Mouse (Mus musculus): ENCODE data around the gene Rcc1. TPM values are rescaled to one million over a fixed set of nuclear protein-coding genes. Genes with fewer than 3 reads are reported as not detected.
A peak's percentile ranks its signal among the peaks of the same experiment; 100 is the strongest.

Gene Rcc1
- polyA plus RNA-seq, 1 experiment from 2014 or later: 81.0 TPM

GRCm38 (mm10) chr4:132367480-132368201 lies 14.2 kb upstream of the Rcc1 start:
- H3K9ac ChIP-seq (ENCODE audit: low read length): no peak overlapping the region
- H3K4me3 ChIP-seq (ENCODE audit: low read depth, low read length): no peak overlapping the region
- H3K36me3 ChIP-seq (ENCODE audit: control insufficient read depth, insufficient read depth, low read length): peaks cover 23% of the 10 kb centered on the region
- no peaks in the 10 kb centered on the region for H3K27me3 ChIP-seq (ENCODE audit: control insufficient read depth, insufficient read depth, low read length)
- no peak for ATAC-seq (ENCODE audit: insufficient number of reproducible peaks, low FRiP score, low TSS enrichment, low read depth)
- H3K9me3 ChIP-seq (ENCODE audit: control insufficient read depth, low read length): no peaks in the 10 kb centered on the region
- 91% methylated on average over 18 of the region's 18 CpGs for WGBS
- H3K4me1 ChIP-seq (ENCODE audit: control insufficient read depth, insufficient read depth, low read length): no peaks in the 10 kb centered on the region
- no peak for DNase-seq (ENCODE audit: low spot score)
- no peak overlapping the region for H3K4me2 ChIP-seq (ENCODE audit: low read depth, severe bottlenecking)
- H3K27ac ChIP-seq (replicated peaks; ENCODE audit: low read depth, low read length): no peak overlapping the region

DNA sequence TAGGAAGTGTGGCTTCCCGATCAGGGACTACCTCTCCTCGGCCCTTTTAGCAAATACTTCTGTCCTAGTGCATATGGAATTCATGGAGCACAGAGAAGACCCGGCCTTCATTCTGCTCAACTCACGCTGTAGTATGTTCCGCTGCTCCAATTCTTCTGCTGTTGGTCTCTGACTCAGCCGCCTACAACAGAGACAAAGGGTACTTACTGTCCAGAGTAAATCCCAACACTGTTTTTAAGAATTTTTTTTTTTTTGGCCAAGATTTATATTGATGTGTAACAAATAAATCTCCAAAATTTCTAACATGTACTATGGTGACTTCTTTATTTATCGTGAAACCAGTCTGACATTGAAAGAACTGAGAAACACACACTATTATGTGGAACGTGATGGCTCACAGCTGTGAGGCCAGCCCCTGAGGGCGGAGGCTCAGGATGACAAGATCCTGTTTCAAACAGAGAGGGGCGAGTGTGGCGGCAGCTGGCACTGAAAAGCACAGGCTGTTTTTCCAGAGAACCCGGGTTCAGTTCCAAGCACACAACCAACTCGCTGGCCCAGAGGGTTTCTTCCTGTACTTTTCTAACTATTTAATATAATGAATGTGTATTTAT lies 12.2 kb upstream of the Rcc1 start:
- H3K9me3 ChIP-seq (ENCODE audit: control insufficient read depth, low read length): no peaks in the 10 kb centered on the region
- no peak overlapping the region for H3K9ac ChIP-seq (ENCODE audit: low read length)
- H3K27me3 ChIP-seq (ENCODE audit: control insufficient read depth, insufficient read depth, low read length): no peaks in the 10 kb centered on the region
- 79% methylated on average over 13 of the region's 13 CpGs for WGBS
- H3K4me3 ChIP-seq (ENCODE audit: low read depth, low read length): no peak overlapping the region
- H3K4me2 ChIP-seq (ENCODE audit: low read depth, severe bottlenecking): no peak overlapping the region
- no peak overlapping the region for H3K27ac ChIP-seq (replicated peaks; ENCODE audit: low read depth, low read length)
- DNase-seq (ENCODE audit: low spot score) (no peak), ATAC-seq (ENCODE audit: insufficient number of reproducible peaks, low FRiP score, low TSS enrichment, low read depth) (no peak)
- H3K4me1 ChIP-seq (ENCODE audit: control insufficient read depth, insufficient read depth, low read length): no peaks in the 10 kb centered on the region
- peaks cover 25% of the 10 kb centered on the region for H3K36me3 ChIP-seq (ENCODE audit: control insufficient read depth, insufficient read depth, low read length)

- ATAC-seq (ENCODE audit: insufficient number of reproducible peaks, low FRiP score, low TSS enrichment, low read depth) (no peak), DNase-seq (ENCODE audit: low spot score) (no peak)
- Histone ChIP-seq H3K27me3 (ENCODE audit: control insufficient read depth, insufficient read depth, low read length) (no peaks in the 10 kb centered on the region), H3K9me3 (ENCODE audit: control insufficient read depth, low read length) (no peaks in the 10 kb centered on the region), H3K4me3 (ENCODE audit: low read depth, low read length) (no peak overlapping the region), H3K4me1 (ENCODE audit: control insufficient read depth, insufficient read depth, low read length) (no peaks in the 10 kb centered on the region), H3K36me3 (ENCODE audit: control insufficient read depth, insufficient read depth, low read length) (peaks cover 19% of the 10 kb centered on the region), H3K4me2 (ENCODE audit: low read depth, severe bottlenecking) (no peak overlapping the region), H3K27ac (replicated peaks; ENCODE audit: low read depth, low read length) (no peak overlapping the region), H3K9ac (ENCODE audit: low read length) (no peak overlapping the region)
- WGBS: 95% methylated on average over 11 of the region's 11 CpGs
Observed at GRCm38 (mm10) chr4:132363487-132363886, 10.1 kb upstream of the Rcc1 start.

GRCm38 (mm10) chr4:132359510-132359909 lies 6.1 kb upstream of the Rcc1 start:
- no peak overlapping the region for H3K4me2 ChIP-seq (ENCODE audit: low read depth, severe bottlenecking)
- ATAC-seq (ENCODE audit: insufficient number of reproducible peaks, low FRiP score, low TSS enrichment, low read depth) (no peak), DNase-seq (ENCODE audit: low spot score) (no peak)
- H3K9ac ChIP-seq (ENCODE audit: low read length): no peak overlapping the region
- H3K4me1 ChIP-seq (ENCODE audit: control insufficient read depth, insufficient read depth, low read length): no peaks in the 10 kb centered on the region
- H3K4me3 ChIP-seq (ENCODE audit: low read depth, low read length): no peak overlapping the region
- H3K9me3 ChIP-seq (ENCODE audit: control insufficient read depth, low read length): no peaks in the 10 kb centered on the region
- peaks cover 16% of the 10 kb centered on the region for H3K36me3 ChIP-seq (ENCODE audit: control insufficient read depth, insufficient read depth, low read length)
- H3K27ac ChIP-seq (replicated peaks; ENCODE audit: low read depth, low read length): no peak overlapping the region
- H3K27me3 ChIP-seq (ENCODE audit: control insufficient read depth, insufficient read depth, low read length): no peaks in the 10 kb centered on the region
- 93% methylated on average over 4 of the region's 4 CpGs for WGBS

- Histone ChIP-seq H3K4me1 (ENCODE audit: control insufficient read depth, insufficient read depth, low read length) (0 out of 2 replicates have a peak, but pooled peaks cover 4% of the 10 kb centered on the region), H3K27me3 (ENCODE audit: control insufficient read depth, insufficient read depth, low read length) (no peaks in the 10 kb centered on the region), H3K9ac (ENCODE audit: low read length) (no peak overlapping the region), H3K27ac (replicated peaks; ENCODE audit: low read depth, low read length) (no peak overlapping the region), H3K36me3 (ENCODE audit: control insufficient read depth, insufficient read depth, low read length) (peaks cover 18% of the 10 kb centered on the region), H3K9me3 (ENCODE audit: control insufficient read depth, low read length) (no peaks in the 10 kb centered on the region), H3K4me3 (ENCODE audit: low read depth, low read length) (no peak overlapping the region), H3K4me2 (ENCODE audit: low read depth, severe bottlenecking) (no peak overlapping the region)
- DNase-seq (ENCODE audit: low spot score) (no peak), ATAC-seq (ENCODE audit: insufficient number of reproducible peaks, low FRiP score, low TSS enrichment, low read depth) (no peak)
- whole genome bisulfite sequencing: 29% methylated on average over 12 of the region's 12 CpGs
Observed at GRCm38 (mm10) chr4:132356170-132356569, 2.8 kb upstream of the Rcc1 start.

DNA sequence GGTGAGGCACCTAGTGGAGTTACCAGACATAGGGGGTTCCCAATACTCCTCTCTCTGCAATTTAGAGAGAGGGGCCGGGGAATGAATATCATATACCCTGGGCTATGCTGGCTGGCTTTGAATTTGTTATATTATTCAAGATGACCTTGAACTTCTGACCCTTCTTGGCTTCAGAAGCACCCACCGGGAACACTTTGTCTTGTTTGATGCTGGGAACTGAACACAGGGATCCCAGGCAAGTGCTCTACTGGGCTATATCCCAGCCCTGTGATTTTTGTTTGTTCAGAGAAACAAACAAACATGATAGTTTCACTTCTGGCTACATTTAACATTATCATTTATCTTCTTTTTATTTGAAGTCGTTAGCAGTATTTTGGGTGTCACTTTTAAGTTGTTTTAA lies 2.0 kb upstream of the Rcc1 start:
- Histone ChIP-seq H3K9me3 (ENCODE audit: control insufficient read depth, low read length) (no peaks in the 10 kb centered on the region), H3K4me1 (ENCODE audit: control insufficient read depth, insufficient read depth, low read length) (0 out of 2 replicates have a peak, but pooled peaks cover 4% of the 10 kb centered on the region), H3K36me3 (ENCODE audit: control insufficient read depth, insufficient read depth, low read length) (peaks cover 18% of the 10 kb centered on the region), H3K4me2 (ENCODE audit: low read depth, severe bottlenecking) (no peak overlapping the region), H3K9ac (ENCODE audit: low read length) (no peak overlapping the region), H3K4me3 (ENCODE audit: low read depth, low read length) (no peak overlapping the region), H3K27me3 (ENCODE audit: control insufficient read depth, insufficient read depth, low read length) (no peaks in the 10 kb centered on the region), H3K27ac (replicated peaks; ENCODE audit: low read depth, low read length) (no peak overlapping the region)
- DNase-seq (ENCODE audit: low spot score) (no peak), ATAC-seq (ENCODE audit: insufficient number of reproducible peaks, low FRiP score, low TSS enrichment, low read depth) (no peak)
- 90% methylated on average over 3 of the region's 3 CpGs for WGBS

DNA sequence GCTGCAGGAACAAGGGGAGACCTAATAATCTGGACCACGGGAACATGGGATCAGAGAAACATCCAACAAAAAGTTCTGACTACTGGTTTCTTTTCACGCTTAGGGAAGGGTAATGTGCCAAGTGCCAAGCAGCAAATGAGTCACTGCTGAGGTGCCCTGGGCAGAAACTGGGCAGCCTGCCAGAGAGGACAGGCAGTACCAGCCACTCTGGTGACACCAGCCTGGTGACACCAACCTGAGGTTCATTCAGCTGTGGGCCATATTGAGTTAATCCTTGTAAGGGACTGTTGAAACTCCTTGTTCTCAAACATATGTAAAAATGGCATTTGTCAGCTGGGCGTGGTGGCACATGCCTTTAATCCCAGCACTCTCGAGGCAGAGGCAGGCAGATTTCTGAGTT lies 1.2 kb upstream of the Rcc1 start:
- H3K27ac ChIP-seq (replicated peaks; ENCODE audit: low read depth, low read length): no peak overlapping the region
- no peak overlapping the region for H3K4me3 ChIP-seq (ENCODE audit: low read depth, low read length)
- DNase-seq (ENCODE audit: low spot score): no peak
- 0 out of 2 replicates have a peak, but pooled peaks cover 4% of the 10 kb centered on the region for H3K4me1 ChIP-seq (ENCODE audit: control insufficient read depth, insufficient read depth, low read length)
- no peak overlapping the region for H3K9ac ChIP-seq (ENCODE audit: low read length)
- peaks cover 16% of the 10 kb centered on the region for H3K36me3 ChIP-seq (ENCODE audit: control insufficient read depth, insufficient read depth, low read length)
- ATAC-seq (ENCODE audit: insufficient number of reproducible peaks, low FRiP score, low TSS enrichment, low read depth): no peak
- H3K4me2 ChIP-seq (ENCODE audit: low read depth, severe bottlenecking): no peak overlapping the region
- no peaks in the 10 kb centered on the region for H3K9me3 ChIP-seq (ENCODE audit: control insufficient read depth, low read length)
- 92% methylated on average over 4 of the region's 4 CpGs for WGBS
- no peaks in the 10 kb centered on the region for H3K27me3 ChIP-seq (ENCODE audit: control insufficient read depth, insufficient read depth, low read length)

DNA sequence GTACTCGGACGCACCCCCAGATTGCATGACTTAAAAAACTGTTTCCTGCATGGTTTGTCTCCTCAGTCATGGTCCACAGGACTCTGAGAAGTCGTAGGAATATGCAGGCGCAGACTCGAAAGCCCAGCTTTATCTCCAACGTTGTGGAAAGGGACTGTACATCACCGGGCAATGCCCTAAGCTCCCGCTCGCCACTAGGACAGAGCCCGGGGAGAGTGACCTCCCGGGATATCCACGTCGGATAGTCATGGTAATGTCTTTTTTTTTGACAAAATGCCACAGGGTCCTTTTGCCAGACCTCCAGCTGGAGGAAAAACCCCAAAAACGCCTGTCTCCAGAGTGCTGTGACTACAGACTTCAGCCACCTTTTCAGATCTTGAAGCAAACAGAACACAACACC lies 666 bp downstream of the Rcc1 start:
- Histone ChIP-seq H3K4me3 (ENCODE audit: low read depth, low read length) (peak overlapping the region; percentile 57), H3K9me3 (ENCODE audit: control insufficient read depth, low read length) (no peaks in the 10 kb centered on the region), H3K9ac (ENCODE audit: low read length) (peak overlapping the region; percentile 84), H3K4me2 (ENCODE audit: low read depth, severe bottlenecking) (peak overlapping the region; percentile 82), H3K4me1 (ENCODE audit: control insufficient read depth, insufficient read depth, low read length) (0 out of 2 replicates have a peak, but pooled peaks cover 4% of the 10 kb centered on the region), H3K27ac (replicated peaks; ENCODE audit: low read depth, low read length) (peak overlapping the region; percentile 63), H3K27me3 (ENCODE audit: control insufficient read depth, insufficient read depth, low read length) (no peaks in the 10 kb centered on the region), H3K36me3 (ENCODE audit: control insufficient read depth, insufficient read depth, low read length) (peaks cover 9% of the 10 kb centered on the region; the same call in 1 of the 2 replicates)
- DNase-seq (ENCODE audit: low spot score): peak; percentile 37
- 0% methylated on average over 14 of the region's 14 CpGs for WGBS
- ATAC-seq (ENCODE audit: insufficient number of reproducible peaks, low FRiP score, low TSS enrichment, low read depth): no peak

Measured in limb, embryonic 11.5 days (tissue).